Mouse (Mus musculus) lung, embryonic 14.5 days (tissue): ENCODE measurements at regions not wholly inside any gene's neighbourhood (a gene's known extent, or its start where the extent isn't known, plus 50 kb on each side); places are given as distances from the start of the nearest gene placed in this dataset.

Source experiments
- ATAC-seq: fragments of 200-750 bp; cut with Nextera tagmentation; 2 replicates; pipeline ENCODE4 v1.8.0; 2017; ENCODE audit warnings: mild to moderate bottlenecking, moderate TSS enrichment, moderate library complexity; ENCODE audit not compliant: insufficient read depth
- DNase-seq: peaks from one replicate; pipeline ENCODE4 v3.0.0-alpha.2; 2015
- H3K27ac ChIP-seq: fragments of 300-500 bp; sonication (generic); 2 replicates; pipeline ENCODE4 v1.5.1; 2014; ENCODE audit warnings: low read depth, mild to moderate bottlenecking, moderate library complexity
- H3K27me3 ChIP-seq: fragments of 300-500 bp; sonication (generic); 2 replicates; pipeline ENCODE4 v1.6.1; 2014; ENCODE audit warnings: low read length, control low read depth; ENCODE audit not compliant: insufficient read depth
- H3K36me3 ChIP-seq: fragments of 300-500 bp; sonication (generic); 2 replicates; pipeline ENCODE4 v1.6.1; 2014; ENCODE audit warnings: control low read depth; ENCODE audit not compliant: insufficient read depth
- H3K4me1 ChIP-seq: fragments of 300-500 bp; sonication (generic); 2 replicates; pipeline ENCODE4 v1.6.1; 2014; ENCODE audit warnings: antibody characterized with exemption, control low read depth; ENCODE audit not compliant: insufficient read depth
- H3K4me2 ChIP-seq: fragments of 300-500 bp; sonication (generic); 2 replicates; pipeline ENCODE4 v1.6.1; 2014; ENCODE audit warnings: mild to moderate bottlenecking
- H3K4me3 ChIP-seq: fragments of 300-500 bp; sonication (generic); 2 replicates; pipeline ENCODE4 v1.5.1; 2014; ENCODE audit warnings: low read depth, low read length
- H3K9ac ChIP-seq: fragments of 300-500 bp; sonication (generic); 2 replicates; pipeline ENCODE4 v1.6.1; 2014
- H3K9me3 ChIP-seq: fragments of 300-500 bp; sonication (generic); 2 replicates; pipeline ENCODE4 v1.6.1; 2016; ENCODE audit warnings: low read depth, low read length, control low read depth
- CTCF ChIP-seq: IDR thresholded peaks from 2 replicates; pipeline ENCODE4 v1.5.1; 2016; ENCODE audit warnings: antibody characterized with exemption, low read depth
- WGBS: fragments of 180-500 bp; shearing (Covaris S2); extraction: QIAGEN DNeasy Blood & Tissue Kit; methylation state at CpG from one replicate; pipeline ENCODE4 v1.1.7; 2014; 5-methylcytosine and 5-hydroxymethylcytosine counted together

DNA sequence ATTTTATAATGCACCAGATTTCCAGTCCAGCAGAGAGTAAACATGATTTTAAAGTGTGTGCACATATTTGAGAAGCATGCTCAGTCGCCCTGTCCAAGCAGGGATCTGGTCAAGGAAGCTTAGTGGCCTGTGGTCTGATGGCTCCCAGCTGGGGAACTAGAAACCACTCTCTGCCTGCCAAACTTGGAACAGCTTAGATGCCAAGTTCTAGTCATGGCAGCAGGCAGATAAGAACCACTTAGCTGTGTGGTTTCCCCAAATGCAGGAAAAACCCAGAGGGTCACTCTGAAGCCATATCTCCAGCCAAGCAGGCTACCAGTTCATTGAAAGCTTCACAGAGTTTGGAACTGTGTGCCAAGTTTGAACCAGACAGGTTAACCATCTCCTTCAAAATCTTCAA lies 86.1 kb downstream of the Fam114a2 start:
- Histone ChIP-seq H3K9ac (no peak overlapping the region), H3K27me3 (no peaks in the 10 kb centered on the region), H3K9me3 (no peaks in the 10 kb centered on the region), H3K27ac (no peak overlapping the region), H3K36me3 (no peaks in the 10 kb centered on the region), H3K4me3 (no peak overlapping the region), H3K4me1 (no peaks in the 10 kb centered on the region), H3K4me2 (no peak overlapping the region)
- WGBS, result 47% methylated on average over 1 of the region's 1 CpGs
- DNase-seq (peak; percentile 20), ATAC-seq (no peak)
- no peak for TF ChIP-seq CTCF

DNA sequence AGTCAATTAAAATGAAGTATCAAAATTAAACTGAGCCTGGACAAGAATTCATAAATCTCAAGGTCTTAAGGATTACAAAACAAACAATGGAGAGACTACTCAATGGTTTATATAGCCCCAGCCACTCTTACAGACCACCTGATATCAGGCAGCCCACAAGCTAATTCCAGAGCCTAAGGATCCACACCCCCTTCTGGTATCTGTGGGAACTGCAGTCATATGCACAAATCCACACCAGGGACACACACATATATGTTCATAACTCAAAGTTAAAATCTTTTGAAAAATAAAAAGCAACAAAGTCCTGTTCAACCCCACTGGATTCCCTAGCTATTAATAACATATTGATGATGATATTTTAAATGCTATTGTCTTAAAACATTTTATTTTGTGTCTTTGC lies 86.5 kb downstream of the Fam114a2 start:
- no peak overlapping the region for H3K27ac ChIP-seq
- no peaks in the 10 kb centered on the region for H3K9me3 ChIP-seq
- H3K27me3 ChIP-seq, result no peaks in the 10 kb centered on the region
- no peak overlapping the region for H3K9ac ChIP-seq
- no peak overlapping the region for H3K4me3 ChIP-seq
- ATAC-seq (no peak), DNase-seq (no peak)
- TF ChIP-seq CTCF, result peak; percentile 20; the same call in 1 of the 2 replicates
- H3K4me1 ChIP-seq, result no peaks in the 10 kb centered on the region
- no peaks in the 10 kb centered on the region for H3K36me3 ChIP-seq
- no peak overlapping the region for H3K4me2 ChIP-seq

DNA sequence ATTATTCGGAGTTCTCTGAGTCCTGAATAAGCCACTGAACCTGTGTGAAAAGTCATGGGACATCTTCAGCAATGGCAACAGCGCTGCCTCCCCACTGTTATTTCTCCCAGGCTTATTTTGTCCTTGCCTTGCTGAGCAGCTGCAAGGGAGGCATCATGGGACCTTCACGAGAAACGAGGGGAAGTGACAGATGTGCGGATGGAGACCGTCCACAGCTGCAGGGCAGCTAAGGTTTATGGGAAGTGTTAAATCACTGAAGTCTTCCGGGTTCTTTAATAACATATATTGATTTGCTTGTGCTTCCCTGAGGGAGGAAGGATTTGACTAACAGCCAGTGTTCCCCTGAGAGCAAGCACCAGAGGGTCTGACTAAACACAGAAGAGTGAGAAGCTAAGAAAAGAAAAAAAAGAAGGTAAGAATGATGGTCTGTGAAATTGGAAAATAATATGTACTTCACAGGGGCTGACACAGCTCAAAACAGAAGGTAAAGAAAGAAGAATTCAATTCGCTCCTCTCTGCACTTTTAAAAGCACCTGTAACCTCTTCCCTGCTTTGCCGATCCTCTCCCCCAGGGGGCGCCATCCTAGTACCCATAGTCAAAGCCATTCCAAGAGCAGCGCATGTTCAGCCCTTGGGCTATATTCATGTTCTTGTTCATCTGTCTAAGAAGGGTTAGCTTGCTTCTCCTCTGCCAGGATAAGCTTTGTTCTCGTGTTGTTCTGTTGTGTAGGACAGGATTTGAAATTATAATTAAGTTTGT lies 92.2 kb downstream of the Fam114a2 start:
- no peak for ATAC-seq
- 60% methylated on average over 12 of the region's 12 CpGs for WGBS

DNA sequence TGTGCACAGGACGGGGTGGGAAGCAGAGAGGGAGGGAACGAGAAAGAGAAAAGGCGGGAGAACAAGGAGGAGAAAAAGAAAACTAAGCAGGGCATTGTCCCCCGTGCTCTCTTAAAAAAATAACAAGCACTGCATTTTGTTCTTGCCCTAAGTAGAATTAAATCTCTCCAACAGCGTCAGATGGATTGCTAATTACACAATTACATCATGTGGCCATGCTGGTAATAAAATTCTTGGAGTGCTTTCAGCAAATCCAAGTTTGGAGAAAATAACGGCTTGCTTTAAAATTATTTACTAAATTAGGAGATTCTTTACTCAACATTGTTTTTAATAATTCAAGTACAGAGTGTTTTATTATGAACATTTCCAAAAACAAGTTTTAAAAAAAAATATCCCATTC lies 99.0 kb downstream of the Fam114a2 start:
- Histone ChIP-seq H3K4me1 (no peaks in the 10 kb centered on the region), H3K9me3 (no peaks in the 10 kb centered on the region), H3K27ac (no peak overlapping the region), H3K9ac (no peak overlapping the region), H3K27me3 (no peaks in the 10 kb centered on the region), H3K4me2 (no peak overlapping the region), H3K4me3 (no peak overlapping the region), H3K36me3 (no peaks in the 10 kb centered on the region)
- no peak for TF ChIP-seq CTCF
- ATAC-seq (no peak), DNase-seq (no peak)
- WGBS, result 71% methylated on average over 6 of the region's 6 CpGs

More for the DNA sequence above, 92.2 kb downstream of the Fam114a2 start:
- no peaks in the 10 kb centered on the region for H3K4me1 ChIP-seq
- H3K4me2 ChIP-seq, result no peak overlapping the region
- no peak overlapping the region for H3K9ac ChIP-seq
- TF ChIP-seq CTCF, result peak; percentile 45
- H3K36me3 ChIP-seq, result no peaks in the 10 kb centered on the region
- H3K4me3 ChIP-seq, result no peak overlapping the region
- H3K9me3 ChIP-seq, result no peaks in the 10 kb centered on the region
- H3K27ac ChIP-seq, result no peak overlapping the region
- H3K27me3 ChIP-seq, result no peaks in the 10 kb centered on the region
- DNase-seq, result peak; percentile 27

DNA sequence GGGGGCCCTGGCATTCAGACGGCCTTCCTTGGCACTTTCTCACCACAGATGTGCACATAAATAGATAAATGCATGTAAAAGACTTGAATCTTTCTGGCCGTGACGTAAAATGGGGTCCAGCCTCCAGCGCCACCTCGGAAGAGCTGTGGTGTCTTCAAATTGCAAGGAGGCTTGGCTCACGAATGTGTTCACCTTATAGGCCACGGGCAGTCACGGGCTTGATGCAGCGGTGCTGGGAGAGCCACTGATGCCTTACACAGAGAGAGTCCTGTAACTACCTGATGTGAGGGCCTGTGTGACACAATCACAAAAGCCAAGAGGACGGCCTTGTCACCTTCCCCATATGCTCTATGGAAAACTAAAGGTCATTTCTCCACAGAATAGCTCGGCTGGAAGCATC lies 102.4 kb downstream of the Fam114a2 start:
- H3K4me3 ChIP-seq, result no peak overlapping the region
- ATAC-seq (no peak), DNase-seq (no peak)
- H3K4me2 ChIP-seq, result no peak overlapping the region
- H3K27me3 ChIP-seq, result no peaks in the 10 kb centered on the region
- no peaks in the 10 kb centered on the region for H3K4me1 ChIP-seq
- H3K36me3 ChIP-seq, result no peaks in the 10 kb centered on the region
- no peak overlapping the region for H3K27ac ChIP-seq
- no peak overlapping the region for H3K9ac ChIP-seq
- TF ChIP-seq CTCF, result no peak
- WGBS, result 81% methylated on average over 11 of the region's 11 CpGs
- no peaks in the 10 kb centered on the region for H3K9me3 ChIP-seq

DNA sequence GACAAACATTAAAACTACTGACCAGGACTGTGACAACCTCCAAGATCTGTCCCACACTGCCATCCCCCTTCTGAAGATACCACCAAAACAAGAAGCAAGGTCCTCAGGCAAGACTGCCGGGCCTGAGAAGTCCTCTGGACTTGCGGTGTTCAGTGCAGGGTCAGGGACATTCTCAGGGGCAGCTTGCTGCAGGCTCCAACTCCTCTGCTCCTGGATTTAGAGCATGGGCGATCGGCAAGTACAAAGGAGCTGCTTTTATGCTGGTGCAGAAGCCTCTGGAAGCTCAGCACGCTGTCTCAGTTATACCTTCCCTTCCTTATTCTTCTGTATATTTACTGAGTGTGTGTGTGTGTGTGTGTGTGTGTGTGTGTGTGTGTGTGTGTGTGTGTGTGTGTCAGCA lies 103.2 kb downstream of the Fam114a2 start:
- no peak overlapping the region for H3K9ac ChIP-seq
- H3K27ac ChIP-seq, result no peak overlapping the region
- H3K27me3 ChIP-seq, result no peaks in the 10 kb centered on the region
- H3K9me3 ChIP-seq, result no peaks in the 10 kb centered on the region
- no peaks in the 10 kb centered on the region for H3K4me1 ChIP-seq
- no peaks in the 10 kb centered on the region for H3K36me3 ChIP-seq
- ATAC-seq, result no peak
- no peak overlapping the region for H3K4me3 ChIP-seq
- H3K4me2 ChIP-seq, result no peak overlapping the region
- 80% methylated on average over 5 of the region's 5 CpGs for WGBS
- no peak for DNase-seq
- TF ChIP-seq CTCF, result no peak

DNA sequence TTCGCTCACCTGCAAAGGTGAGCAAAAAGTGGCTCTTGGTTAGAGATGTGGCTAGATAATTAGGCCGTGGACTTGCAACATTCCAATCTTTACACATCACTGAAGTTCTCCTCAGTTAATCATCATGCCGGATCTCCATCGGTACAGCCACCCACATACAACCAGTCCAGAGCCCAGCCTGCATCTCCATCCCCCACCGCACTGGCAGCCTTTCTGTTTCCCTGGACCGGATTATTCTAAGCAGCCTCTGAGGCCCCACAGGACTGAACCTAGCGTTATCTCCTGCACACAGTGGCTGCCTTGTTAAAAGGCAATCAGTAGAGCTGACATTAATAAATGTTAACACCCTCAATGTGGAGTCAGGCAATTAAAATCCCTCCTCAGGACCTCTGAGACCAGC lies 103.7 kb downstream of the Fam114a2 start:
- 61% methylated on average over 7 of the region's 7 CpGs for WGBS
- Histone ChIP-seq H3K4me3 (no peak overlapping the region), H3K27me3 (no peaks in the 10 kb centered on the region), H3K9me3 (no peaks in the 10 kb centered on the region), H3K4me2 (no peak overlapping the region), H3K4me1 (no peaks in the 10 kb centered on the region), H3K9ac (no peak overlapping the region), H3K36me3 (no peaks in the 10 kb centered on the region), H3K27ac (no peak overlapping the region)
- ATAC-seq, result no peak
- DNase-seq, result no peak
- no peak for TF ChIP-seq CTCF

DNA sequence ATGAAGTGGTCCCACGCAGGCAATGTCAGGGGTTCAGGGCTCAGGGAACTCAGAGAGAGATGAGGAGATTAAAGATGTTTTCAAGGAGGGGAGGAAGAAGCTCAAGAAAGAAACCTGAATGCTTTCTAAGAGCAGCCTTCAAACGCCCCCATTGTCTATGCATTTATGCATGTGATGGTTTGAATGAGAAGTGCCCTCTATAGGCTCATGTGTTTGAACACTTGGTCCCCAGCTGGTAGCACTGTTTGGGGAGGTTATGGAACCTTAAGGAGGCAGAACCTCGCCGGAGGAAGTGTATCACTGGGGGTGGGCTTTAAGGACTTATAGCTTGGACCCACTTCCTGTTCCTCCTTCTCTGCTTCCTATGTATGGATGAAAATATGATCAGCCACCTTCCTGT lies 105.1 kb downstream of the Fam114a2 start:
- Histone ChIP-seq H3K27ac (no peak overlapping the region), H3K27me3 (no peaks in the 10 kb centered on the region), H3K4me2 (no peak overlapping the region), H3K9me3 (no peaks in the 10 kb centered on the region), H3K9ac (no peak overlapping the region), H3K4me1 (no peaks in the 10 kb centered on the region), H3K4me3 (no peak overlapping the region), H3K36me3 (no peaks in the 10 kb centered on the region)
- no peak for TF ChIP-seq CTCF
- 77% methylated on average over 4 of the region's 4 CpGs for WGBS
- ATAC-seq, result no peak
- no peak for DNase-seq
